Mouse (Mus musculus): ENCODE measurements around the gene Myh1. TPM values are rescaled to one million over a fixed set of nuclear protein-coding genes. Genes with fewer than 3 reads are reported as not detected.

The Myh1 gene
- total RNA-seq, 2 experiments from 2014 or later = 0.46 to 0.47 TPM

DNA sequence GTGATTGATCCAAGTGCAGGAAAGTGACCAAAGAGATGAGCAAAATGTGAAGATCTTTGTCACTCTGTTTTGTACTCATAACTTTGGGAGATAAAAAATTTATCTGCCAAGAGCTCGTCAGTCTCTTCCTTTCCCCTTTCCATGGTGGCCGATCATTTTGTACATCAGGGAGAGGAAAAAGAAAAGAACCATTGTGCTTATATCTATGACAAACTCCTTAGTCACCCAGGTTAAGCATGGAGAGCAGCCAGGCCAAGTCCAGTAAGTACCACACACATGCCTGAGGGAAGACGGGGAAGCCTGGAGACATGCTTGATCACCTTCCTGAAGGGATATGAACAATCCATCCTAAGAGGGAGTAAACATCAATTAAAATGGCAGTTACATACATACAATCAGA, 24.6 kb downstream of the Myh1 start:
- intact Hi-C loops (cut with DNase I) = no loop called here
- no peak for DNase-seq (ENCODE audit: low spot score in 2 of 2)

DNA sequence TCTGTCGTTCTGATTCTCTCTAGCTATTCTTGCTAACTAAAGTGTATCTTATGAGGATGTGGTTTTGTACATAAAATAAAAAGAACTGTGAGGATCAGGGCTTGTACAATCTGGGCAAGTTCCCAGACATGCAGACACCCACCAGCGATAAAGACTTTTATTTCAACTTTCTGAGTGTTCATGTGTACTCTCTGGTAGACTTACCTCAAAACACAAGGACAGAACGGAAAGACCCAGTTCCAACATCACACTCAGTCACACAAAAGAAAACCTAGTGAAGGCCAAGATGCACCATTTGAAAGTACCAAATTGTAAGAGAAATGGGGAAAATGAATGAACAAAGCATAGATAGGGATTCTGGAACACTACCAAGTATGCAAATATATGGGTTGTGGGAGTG, 28.9 kb downstream of the Myh1 start:
- DNase-seq (ENCODE audit: low spot score in 2 of 2) = peak in 1 of 2 experiments; percentile 13
- intact Hi-C loops (cut with DNase I) = no loop called here

DNA sequence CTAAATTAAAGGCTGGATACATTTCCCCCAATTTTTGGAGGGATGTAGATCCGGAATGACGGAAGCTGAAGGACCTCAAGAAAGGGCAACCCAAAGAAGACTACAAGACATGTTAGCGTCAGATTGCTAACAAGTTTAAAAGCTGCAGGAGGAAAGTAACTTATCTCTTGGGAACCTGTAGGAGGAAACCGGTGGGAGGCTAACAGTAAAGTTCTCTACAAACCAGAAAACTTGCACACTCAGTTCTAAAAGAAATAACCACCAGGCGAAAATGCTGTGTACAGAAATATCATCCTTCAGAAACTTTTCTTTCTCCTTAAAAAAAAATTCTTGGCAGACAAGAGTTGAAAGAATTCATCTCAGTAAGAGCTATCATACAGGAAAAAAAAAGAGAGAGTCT, 29.3 kb downstream of the Myh1 start:
- peak; percentile 23 to 66 for DNase-seq (ENCODE audit: low spot score in 2 of 2)
- intact Hi-C loops (cut with DNase I) = no loop called here

DNA sequence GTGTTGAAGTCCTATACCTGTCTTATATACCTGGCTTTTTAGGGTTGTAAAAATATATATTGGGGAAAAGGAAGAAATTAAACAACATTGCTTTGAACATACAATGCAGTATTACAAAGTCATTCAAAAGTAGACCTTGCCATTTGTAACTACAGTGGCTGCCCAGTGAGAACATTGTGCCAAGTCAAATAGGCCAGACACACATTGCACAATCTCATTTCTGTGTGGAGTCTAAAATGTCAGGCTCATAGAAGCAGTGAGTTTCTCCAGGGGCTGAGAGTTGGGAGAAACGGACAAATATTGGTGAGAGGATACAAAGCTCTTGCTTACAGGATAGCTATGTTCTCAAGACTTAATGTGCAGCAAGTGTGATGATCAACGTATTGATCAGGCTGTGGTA, 30.1 kb downstream of the Myh1 start:
- intact Hi-C loops (cut with DNase I) = no loop called here

DNA sequence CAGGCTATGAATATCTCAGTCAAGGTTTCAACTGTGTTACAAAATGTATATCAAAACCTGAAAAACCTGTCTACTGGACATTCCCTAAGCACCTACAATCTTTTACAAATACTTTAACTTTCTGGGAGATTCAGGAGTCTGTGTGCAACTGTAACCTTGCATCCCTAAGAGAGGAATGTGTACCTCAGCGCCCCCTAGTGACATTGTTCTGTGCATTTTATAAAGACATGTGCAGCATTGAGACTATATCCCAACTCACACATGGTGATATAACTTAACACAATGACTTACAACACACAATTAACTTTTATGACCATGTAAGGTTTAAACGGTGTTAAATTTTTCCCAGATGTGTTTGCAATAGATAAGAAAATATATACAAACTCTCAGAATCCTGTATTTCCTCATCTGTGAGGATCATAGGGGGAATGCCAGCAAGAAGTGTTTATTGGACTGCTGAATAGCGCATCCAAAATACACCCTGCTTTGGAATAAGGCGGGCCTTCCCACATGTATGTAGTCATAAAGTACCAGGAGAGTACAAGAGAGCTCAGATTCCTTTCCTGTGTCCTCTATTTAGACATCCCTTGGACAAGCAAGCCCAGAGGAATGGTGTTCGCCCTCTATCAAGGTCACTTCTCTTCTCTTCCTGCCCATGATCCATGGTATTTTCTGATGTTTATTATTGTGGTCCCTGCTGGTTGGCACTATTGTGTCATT, 35.9 kb downstream of the Myh1 start:
- intact Hi-C loops (cut with DNase I) = loop anchor here (2.0 kb wide), 1 partner anchor 123 kb away; no protein-coding TSS in a partner anchor
- peak; percentile 72 to 80 for DNase-seq (ENCODE audit: low spot score in 2 of 2)

More for the DNA sequence above, 30.1 kb downstream of the Myh1 start:
- no peak for DNase-seq (ENCODE audit: low spot score in 2 of 2)

DNA sequence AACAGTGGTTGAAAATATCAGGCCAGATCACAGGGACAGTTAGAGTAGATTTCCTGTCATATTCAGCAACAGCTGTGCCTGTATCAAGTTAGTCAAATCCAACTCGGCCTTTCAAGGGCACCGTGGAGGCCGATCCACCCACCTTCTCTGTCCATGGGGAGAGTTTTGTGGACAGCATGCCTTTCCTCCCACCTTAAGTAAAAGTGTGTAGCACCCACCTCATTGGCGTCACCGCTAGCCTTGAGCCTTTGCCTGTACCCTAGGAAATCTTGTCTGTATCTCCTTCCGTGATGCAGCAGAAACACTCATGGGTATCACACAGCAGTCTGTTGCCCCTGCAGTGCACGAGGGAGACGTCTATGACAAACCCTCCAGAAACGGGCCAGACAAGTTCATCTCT, 36.9 kb downstream of the Myh1 start:
- intact Hi-C loops (cut with DNase I) = no loop called here
- no peak for DNase-seq (ENCODE audit: low spot score in 2 of 2)

DNA sequence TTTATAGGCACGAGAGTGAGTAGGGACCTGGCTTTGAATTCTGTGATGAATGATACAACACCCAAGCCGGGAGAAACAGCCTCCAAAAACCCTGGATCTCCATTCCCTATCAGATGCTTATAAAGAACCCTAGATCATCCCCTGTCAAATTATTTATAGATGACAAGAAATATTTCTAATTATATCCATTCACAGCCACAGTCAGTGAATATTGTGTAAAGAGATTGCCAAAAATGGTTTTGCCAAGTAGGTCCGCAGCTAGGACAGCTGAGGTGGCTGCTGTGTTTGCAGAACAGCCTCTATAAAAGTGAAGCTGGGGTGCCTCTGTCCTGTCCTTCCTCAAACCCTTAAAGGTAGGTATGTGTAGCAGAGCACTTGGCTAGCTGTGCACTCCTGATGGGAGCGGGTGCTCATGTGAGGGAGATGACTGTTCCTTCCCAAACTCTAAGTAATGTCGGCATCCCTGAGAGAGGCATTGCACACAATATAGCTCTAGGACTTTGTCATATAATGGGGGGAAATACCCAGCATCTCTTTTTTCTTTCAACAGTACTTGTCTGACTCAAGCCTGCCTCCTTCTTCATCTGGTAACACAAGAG, 37.7 kb downstream of the Myh1 start, which contains the start of gene Myh4:
TSS of gene Myh4 (plus strand) at position 549 of the 599 bp plus-strand sequence.
- intact Hi-C loops (cut with DNase I) = no loop called here
- DNase-seq (ENCODE audit: low spot score in 2 of 2) = no peak

DNA sequence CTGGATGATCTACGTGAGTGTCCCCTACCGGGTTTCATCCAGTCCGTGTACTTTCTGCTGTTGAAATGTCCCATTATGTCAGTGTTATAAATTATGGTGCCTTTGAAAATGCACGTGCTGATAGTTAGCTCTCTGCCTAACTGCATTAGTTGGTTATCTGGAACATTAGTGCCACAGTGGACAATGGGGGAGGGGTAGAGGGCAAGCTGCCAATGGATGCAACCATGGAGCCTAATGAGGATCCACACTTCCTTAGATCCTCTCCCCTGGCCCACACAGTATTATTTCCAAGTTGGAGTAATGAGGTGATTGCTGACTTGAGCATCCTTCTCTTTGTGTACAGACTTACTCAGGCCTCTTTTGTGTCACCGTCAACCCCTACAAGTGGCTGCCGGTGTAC, 41.2 kb downstream of the Myh1 start:
- intact Hi-C loops (cut with DNase I) = no loop called here
- no peak for DNase-seq (ENCODE audit: low spot score in 2 of 2)

DNA sequence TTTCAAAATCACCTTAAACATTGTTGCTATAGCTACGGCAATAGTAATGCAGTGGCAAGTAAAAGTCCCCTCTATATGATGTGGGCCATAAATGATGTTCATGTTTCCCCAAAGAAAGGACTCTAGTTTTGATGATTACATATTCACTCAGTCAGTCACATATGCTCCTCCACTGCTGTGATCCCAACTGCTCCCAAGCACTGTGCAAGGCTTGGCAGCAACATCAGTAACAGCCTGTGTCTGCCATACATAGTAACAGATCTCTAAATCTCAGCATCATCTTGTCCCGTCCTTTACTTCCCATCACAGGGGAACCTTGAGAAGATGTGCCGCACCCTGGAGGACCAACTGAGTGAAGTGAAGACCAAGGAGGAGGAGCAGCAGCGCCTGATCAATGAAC, 53.8 kb downstream of the Myh1 start:
- peak; percentile 24 to 37 for DNase-seq (ENCODE audit: low spot score in 2 of 2)
- intact Hi-C loops (cut with DNase I) = no loop called here

DNA sequence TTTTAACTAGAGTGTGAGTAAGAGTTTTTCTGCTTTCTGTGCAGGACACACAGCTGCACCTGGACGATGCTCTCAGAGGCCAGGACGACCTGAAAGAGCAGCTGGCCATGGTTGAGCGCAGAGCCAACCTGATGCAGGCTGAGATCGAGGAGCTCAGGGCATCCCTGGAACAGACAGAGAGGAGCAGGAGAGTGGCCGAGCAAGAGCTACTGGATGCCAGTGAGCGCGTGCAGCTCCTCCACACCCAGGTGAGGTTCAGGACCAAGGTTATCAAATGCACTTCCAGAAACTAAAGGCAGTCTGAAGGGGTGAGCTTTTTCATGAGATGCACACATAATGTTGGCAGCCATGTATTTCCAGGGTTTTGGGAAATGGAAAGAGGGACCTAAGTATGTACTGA, 57.2 kb downstream of the Myh1 start:
- intact Hi-C loops (cut with DNase I) = no loop called here
- no peak for DNase-seq (ENCODE audit: low spot score in 2 of 2)

DNA sequence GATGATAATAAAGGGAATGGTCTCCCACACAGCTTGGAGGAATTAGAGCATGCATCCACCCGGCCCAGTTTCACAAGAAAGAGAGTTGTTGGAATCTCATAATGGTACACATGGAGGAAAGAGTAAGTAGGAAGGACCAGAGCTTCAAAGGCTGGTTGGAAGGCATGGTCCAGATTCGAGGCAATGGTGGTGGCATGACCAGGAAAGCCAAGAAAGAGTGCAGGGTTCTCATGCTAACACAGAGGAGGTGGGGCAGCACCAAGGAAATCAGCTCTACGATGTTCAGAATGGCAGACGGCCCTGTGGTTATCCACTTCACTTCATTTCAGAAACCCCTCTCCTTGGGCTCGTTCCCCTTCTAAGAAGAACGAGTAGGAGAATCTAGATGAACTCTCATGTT, 61.1 kb downstream of the Myh1 start:
- no peak for DNase-seq (ENCODE audit: low spot score in 2 of 2)
- intact Hi-C loops (cut with DNase I) = no loop called here

Other genes with a start within 250 kb of the Myh1 start
- not detected for gene Tmem238l, start 243.4 kb upstream of the Myh1 start, total RNA-seq (2021)
- gene Tmem220, start 174.9 kb upstream of the Myh1 start, total RNA-seq (2021) = under 1 TPM in 1 of 2 experiments, not detected in 1; 0.42 TPM
- 10 to 100 TPM; 21.7 to 24.0 TPM for gene Adprm, start 147.5 kb upstream of the Myh1 start, total RNA-seq (2021)
- 1 to 10 TPM; 8.3 to 8.8 TPM for gene Sco1, start 147.4 kb upstream of the Myh1 start, total RNA-seq (2021)
- 1 to 10 TPM; 1.8 to 2.1 TPM for gene Myh3, start 121.8 kb upstream of the Myh1 start, total RNA-seq (2021)
- under 1 TPM; 0.42 to 0.59 TPM for gene Myh2, start 29.0 kb upstream of the Myh1 start, total RNA-seq (2021)
- gene Myh4, start 38.0 kb downstream of the Myh1 start, total RNA-seq (2021) = under 1 TPM; 0.51 to 0.53 TPM
- under 1 TPM; 0.87 to 0.94 TPM for gene Myh8, start 77.1 kb downstream of the Myh1 start, total RNA-seq (2021)
- gene Myh13, start 121.6 kb downstream of the Myh1 start, total RNA-seq (2021) = under 1 TPM; 0.22 to 0.30 TPM

All from left cerebral cortex, postnatal 14 days (tissue).